Mouse (Mus musculus) liver, postnatal 0 days (tissue): ENCODE data around the gene Il4ra. TPM values are rescaled to one million over a fixed set of nuclear protein-coding genes. Genes with fewer than 3 reads are reported as not detected.

ENCODE experiments used
- ATAC-seq: fragments of 200-750 bp; cut with Nextera tagmentation; 2 replicates; pipeline ENCODE4 v1.8.0; 2017; ENCODE audit warnings: mild to moderate bottlenecking, moderate library complexity
- DNase-seq: peaks from one replicate; pipeline ENCODE4 v3.0.0-alpha.2; 2016
- H3K27ac ChIP-seq: fragments of 300-500 bp; sonication (generic); 2 replicates; pipeline ENCODE4 v1.5.1; 2014; ENCODE audit warnings: antibody characterized with exemption, moderate library complexity, mild to moderate bottlenecking, low read depth
- H3K27me3 ChIP-seq: fragments of 300-500 bp; sonication (generic); 2 replicates; pipeline ENCODE4 v1.6.1; 2014; ENCODE audit warnings: low read length, control low read depth, mixed read lengths; ENCODE audit not compliant: insufficient read depth
- H3K36me3 ChIP-seq: fragments of 300-500 bp; sonication (generic); replicated peaks from 2 replicates; pipeline ENCODE4 v1.6.1; 2014; ENCODE audit warnings: mild to moderate bottlenecking, control low read depth, low read length, moderate library complexity, mixed read lengths; ENCODE audit not compliant: insufficient read depth
- H3K4me1 ChIP-seq: fragments of 300-500 bp; sonication (generic); 2 replicates; pipeline ENCODE4 v1.6.1; 2014; ENCODE audit warnings: antibody characterized with exemption, mild to moderate bottlenecking, control low read depth; ENCODE audit not compliant: insufficient read depth
- H3K4me2 ChIP-seq: fragments of 300-500 bp; sonication (generic); 2 replicates; pipeline ENCODE4 v1.6.1; 2014; ENCODE audit warnings: low read depth, mild to moderate bottlenecking, low read length, moderate library complexity, mixed read lengths
- H3K4me3 ChIP-seq: fragments of 300-500 bp; sonication (generic); 2 replicates; pipeline ENCODE4 v1.5.1; 2014; ENCODE audit warnings: low read depth, low read length
- H3K9ac ChIP-seq: fragments of 300-500 bp; sonication (generic); replicated peaks from 2 replicates; pipeline ENCODE4 v1.6.1; 2014; ENCODE audit warnings: mild to moderate bottlenecking, moderate library complexity
- H3K9me3 ChIP-seq: fragments of 300-500 bp; sonication (generic); 2 replicates; pipeline ENCODE4 v1.6.1; 2016; ENCODE audit warnings: mild to moderate bottlenecking, control low read depth, low read length, mixed read lengths
- CTCF ChIP-seq: sonication (generic); IDR thresholded peaks from 2 replicates; pipeline ENCODE4 v1.5.1; 2016; ENCODE audit warnings: antibody characterized with exemption, low read depth
- EP300 ChIP-seq: IDR thresholded peaks from 2 replicates; pipeline ENCODE4 v1.6.1; 2016; ENCODE audit warnings: antibody characterized with exemption, low read depth, mild to moderate bottlenecking
- WGBS: fragments of 180-500 bp; shearing (Covaris S2); extraction: QIAGEN DNeasy Blood & Tissue Kit; methylation state at CpG from one replicate; pipeline ENCODE4 v1.1.7; 2014; ENCODE audit not compliant: insufficient replicate concordance; 5-methylcytosine and 5-hydroxymethylcytosine counted together
- polyA plus RNA-seq: library from polyadenylated mRNA; unstranded; fragments of >200 nt; fragmentation: Nextera tagmentation; extraction: Ambion mirVana; gene quantifications from 2 replicates; pipeline ENCODE4 v1.2.1, GENCODE M21; 2015

The Il4ra gene
- polyA plus RNA-seq, 1 experiment from 2014 or later = 9.5 TPM

- Histone ChIP-seq H3K27me3 (no peaks in the 10 kb centered on the region), H3K9me3 (no peaks in the 10 kb centered on the region), H3K4me2 (no peak overlapping the region), H3K4me3 (no peak overlapping the region), H3K36me3 (no peaks in the 10 kb centered on the region), H3K27ac (no peak overlapping the region), H3K4me1 (peaks cover 17% of the 10 kb centered on the region), H3K9ac (no peak overlapping the region)
- WGBS = 82% methylated on average over 11 of the region's 11 CpGs
- ATAC-seq = no peak
- DNase-seq = no peak
- no peak for TF ChIP-seq EP300
- TF ChIP-seq CTCF = no peak
Observed at GRCm38 (mm10) chr7:125597516-125598347, 45.8 kb downstream of the Il4ra start.

DNA sequence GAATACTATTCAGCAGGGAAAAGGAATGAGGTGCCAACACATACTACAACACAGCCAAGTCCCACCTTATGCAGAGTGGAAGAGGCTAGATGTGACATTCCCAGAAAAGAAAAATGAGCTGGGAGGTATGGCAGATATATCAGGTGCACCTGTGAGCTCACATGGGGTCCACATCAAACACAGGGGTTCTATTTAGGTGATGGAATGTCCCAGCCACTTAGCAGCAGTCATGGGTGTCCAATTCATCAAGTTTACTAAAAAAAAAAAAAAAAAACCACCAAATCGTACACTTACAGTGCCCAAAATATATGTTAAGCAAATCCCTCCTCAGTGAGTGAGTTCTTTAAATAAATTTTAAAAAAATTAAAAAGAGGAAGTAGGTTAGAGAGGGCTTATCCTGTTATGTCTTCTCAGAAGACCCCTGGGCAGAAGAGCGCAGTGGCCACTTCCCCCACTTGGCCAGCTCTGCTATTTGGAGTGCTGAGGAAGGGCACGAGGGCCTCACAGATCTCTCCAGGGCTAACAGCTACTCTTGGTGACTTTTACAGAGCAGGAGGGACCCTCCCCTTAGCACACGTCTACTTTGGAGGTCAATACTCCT is 47.6 kb downstream of the Il4ra start:
- H3K36me3 ChIP-seq = no peaks in the 10 kb centered on the region
- no peak overlapping the region for H3K4me3 ChIP-seq
- H3K9ac ChIP-seq = no peak overlapping the region
- H3K4me2 ChIP-seq = no peak overlapping the region
- H3K9me3 ChIP-seq = no peaks in the 10 kb centered on the region
- no peak overlapping the region for H3K27ac ChIP-seq
- no peak for TF ChIP-seq CTCF
- no peak for TF ChIP-seq EP300
- 17% methylated on average over 4 of the region's 4 CpGs for WGBS
- no peak for DNase-seq
- peaks cover 4% of the 10 kb centered on the region; the same call in 1 of the 2 replicates for H3K27me3 ChIP-seq
- peaks cover 16% of the 10 kb centered on the region for H3K4me1 ChIP-seq
- no peak; the same call in 1 of the 2 replicates for ATAC-seq

- no peak for TF ChIP-seq EP300
- no peak for TF ChIP-seq CTCF
- no peak overlapping the region for H3K27ac ChIP-seq
- H3K4me2 ChIP-seq = no peak overlapping the region
- no peaks in the 10 kb centered on the region for H3K9me3 ChIP-seq
- no peak overlapping the region for H3K9ac ChIP-seq
- no peak for ATAC-seq
- peaks cover 4% of the 10 kb centered on the region; the same call in 1 of the 2 replicates for H3K27me3 ChIP-seq
- no peaks in the 10 kb centered on the region for H3K36me3 ChIP-seq
- H3K4me3 ChIP-seq = no peak overlapping the region
- DNase-seq = no peak
- WGBS = 48% methylated on average over 10 of the region's 10 CpGs
- H3K4me1 ChIP-seq = peaks cover 16% of the 10 kb centered on the region
Observed at GRCm38 (mm10) chr7:125600136-125600535, 48.2 kb downstream of the Il4ra start.

- H3K4me3 ChIP-seq = no peak overlapping the region
- WGBS = 12% methylated on average over 6 of the region's 6 CpGs
- peak overlapping the region; percentile 19; the same call in 1 of the 2 replicates for H3K4me2 ChIP-seq
- ATAC-seq = no peak
- peak overlapping the region; percentile 66; the same call in 1 of the 2 replicates for H3K27ac ChIP-seq
- no peaks in the 10 kb centered on the region for H3K36me3 ChIP-seq
- TF ChIP-seq CTCF = no peak
- TF ChIP-seq EP300 = no peak
- H3K4me1 ChIP-seq = peaks cover 20% of the 10 kb centered on the region
- no peaks in the 10 kb centered on the region for H3K9me3 ChIP-seq
- no peak overlapping the region for H3K9ac ChIP-seq
- DNase-seq = no peak
- H3K27me3 ChIP-seq = peaks cover 4% of the 10 kb centered on the region; the same call in 1 of the 2 replicates
Observed at GRCm38 (mm10) chr7:125600612-125601279, 48.8 kb downstream of the Il4ra start.

DNA sequence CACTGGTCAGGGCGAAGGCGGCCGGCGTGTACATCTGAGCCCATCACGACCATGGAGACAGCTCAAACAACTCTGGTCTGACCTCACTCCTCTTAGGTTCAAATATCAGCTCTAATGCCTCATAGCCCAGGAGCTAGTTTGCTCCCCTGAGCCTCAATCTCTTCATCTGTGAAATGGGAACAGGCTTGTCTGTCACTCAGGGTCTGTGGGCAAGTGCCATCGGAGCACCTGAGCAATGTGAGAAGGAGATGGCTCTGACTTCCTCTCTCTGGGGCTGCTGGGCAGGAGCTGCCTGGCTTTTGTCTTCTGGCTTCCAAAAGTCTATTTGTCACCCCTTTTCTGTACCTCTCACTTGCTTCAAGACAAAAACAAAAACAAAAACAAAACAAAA is 49.4 kb downstream of the Il4ra start:
- H3K9me3 ChIP-seq = no peaks in the 10 kb centered on the region
- no peak for TF ChIP-seq CTCF
- TF ChIP-seq EP300 = no peak
- ATAC-seq (no peak), DNase-seq (no peak)
- peaks cover 4% of the 10 kb centered on the region; the same call in 1 of the 2 replicates for H3K27me3 ChIP-seq
- H3K9ac ChIP-seq = no peak overlapping the region
- H3K36me3 ChIP-seq = no peaks in the 10 kb centered on the region
- peak overlapping the region; percentile 66; the same call in 1 of the 2 replicates for H3K27ac ChIP-seq
- H3K4me3 ChIP-seq = no peak overlapping the region
- 73% methylated on average over 6 of the region's 6 CpGs for WGBS
- H3K4me1 ChIP-seq = peaks cover 22% of the 10 kb centered on the region
- H3K4me2 ChIP-seq = no peak overlapping the region
